Mouse (Mus musculus): Measurements from ENCODE around the gene Cobl.

Cobl gene

DNA sequence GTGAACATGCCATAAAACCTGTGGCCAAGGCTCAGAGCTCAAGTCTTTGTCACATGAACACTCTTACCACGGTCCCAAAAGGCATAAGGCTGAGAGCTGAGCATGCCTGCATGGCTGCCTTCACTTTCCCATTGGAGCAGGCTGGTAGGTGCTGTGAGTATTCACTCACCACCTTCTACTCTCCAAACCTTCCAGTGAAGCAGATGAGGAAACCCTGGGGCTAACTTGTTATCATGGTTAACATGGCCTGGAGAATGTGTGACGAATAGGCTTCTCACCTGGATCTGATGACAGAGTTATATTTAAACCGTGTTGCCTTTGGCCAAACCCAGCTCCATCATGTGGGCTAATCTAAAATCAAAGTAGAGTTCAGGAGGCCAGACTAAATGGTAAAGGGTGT, 237.4 kb downstream of the Cobl start:
- DNase-seq (ENCODE audit: low read depth, low spot score) = no peak

DNA sequence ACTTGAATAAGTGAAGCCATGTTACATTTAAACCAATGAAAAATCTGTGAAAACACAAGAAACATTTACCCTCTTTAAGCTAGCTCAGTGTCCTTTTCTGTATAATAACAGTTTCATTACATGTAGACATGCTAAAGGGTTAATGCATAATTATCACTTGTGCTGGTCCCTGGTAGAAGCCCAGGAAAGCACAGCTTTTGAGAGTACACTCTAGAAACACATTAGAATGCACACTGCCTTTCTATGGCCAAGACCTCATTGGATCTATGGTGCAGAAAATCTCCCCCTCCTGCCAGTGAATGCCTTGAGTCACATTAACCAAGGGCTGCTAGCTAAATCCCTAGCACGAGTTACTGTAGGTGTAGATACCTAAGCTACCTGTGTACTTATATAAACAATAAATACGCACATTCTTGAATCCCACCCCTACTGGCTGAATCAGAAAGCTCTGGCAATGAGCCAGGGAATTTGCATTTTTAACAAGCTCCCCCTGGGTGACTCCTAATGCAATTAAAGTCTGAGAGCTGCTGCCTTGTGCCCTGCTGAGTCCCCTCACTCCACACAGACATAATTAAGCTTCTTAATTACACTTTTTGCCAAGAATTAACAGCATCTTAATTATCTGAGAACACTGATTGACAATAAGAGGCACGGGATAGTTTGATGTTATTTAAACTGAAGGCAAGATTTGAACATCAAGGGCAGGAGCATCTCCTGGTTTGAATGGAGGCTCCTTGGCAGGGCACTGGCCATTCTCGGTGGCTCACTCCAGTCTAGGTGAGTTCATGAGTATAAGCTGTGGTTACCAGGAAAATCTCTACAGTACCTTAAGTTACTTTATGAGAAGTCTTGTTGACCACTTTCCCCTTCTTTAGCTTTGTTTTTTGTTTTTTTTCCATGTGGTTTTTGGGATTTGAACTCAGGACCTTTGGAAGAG, 244.9 kb downstream of the Cobl start:
- DNase-seq (ENCODE audit: low read depth, low spot score) = no peak

DNA sequence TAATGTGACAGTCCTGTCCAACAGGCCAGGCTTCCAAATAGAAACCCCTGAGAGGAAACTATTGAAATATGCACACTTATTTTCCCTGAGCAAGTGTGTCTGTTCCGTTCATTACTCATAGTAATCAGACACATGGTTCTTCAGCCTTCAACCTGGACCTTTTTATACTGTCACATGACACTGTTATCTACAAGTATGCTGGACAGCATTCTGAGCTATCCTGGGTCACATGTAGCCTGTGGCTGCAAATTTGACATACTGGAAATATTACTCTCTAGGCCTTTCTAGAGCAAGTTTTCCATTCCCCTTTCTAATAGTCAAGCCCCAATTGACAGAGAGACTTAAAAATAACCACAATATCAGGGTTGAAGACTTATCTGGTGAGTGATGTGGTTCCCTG, 247.9 kb downstream of the Cobl start:
- no peak for DNase-seq (ENCODE audit: low read depth, low spot score)

DNA sequence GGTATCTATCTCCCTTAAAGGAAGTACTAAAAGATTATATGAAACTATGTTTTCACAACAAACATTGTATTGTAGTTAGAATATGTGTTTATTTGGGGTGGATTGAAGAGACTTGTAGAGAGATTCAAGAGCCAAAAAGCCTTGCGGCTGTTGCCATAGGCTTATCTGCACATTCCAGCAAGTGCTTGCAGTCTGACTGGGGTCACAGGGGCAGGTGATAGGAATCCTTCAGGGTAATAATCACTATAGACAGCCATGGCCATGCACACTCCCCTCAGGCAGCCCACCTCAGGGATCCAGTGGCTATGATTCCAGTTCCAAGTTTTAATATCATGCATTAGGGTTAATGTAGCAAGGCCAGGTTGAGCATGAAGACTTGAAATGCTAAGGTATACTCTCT, 249.2 kb downstream of the Cobl start:
- DNase-seq (ENCODE audit: low read depth, low spot score) = no peak

DNA sequence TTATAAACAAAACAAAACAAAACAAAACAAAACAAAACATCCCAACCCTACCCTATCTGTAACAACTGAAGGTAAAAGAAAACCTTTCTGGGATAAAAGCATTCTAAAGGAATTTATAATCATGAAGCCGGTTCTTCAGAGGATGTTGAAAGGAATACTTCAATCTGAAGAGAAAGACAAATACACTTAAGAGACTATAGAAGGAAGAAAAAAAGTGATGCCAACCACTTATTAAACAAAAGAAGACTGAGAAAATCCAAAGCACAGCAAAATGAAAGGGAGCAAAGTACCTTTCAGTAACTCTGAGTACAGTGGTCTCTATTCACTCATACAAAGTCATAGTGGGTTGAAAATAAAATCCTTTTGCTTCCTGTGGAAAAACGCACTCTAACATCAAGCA, 256.2 kb downstream of the Cobl start:
- DNase-seq (ENCODE audit: low read depth, low spot score) = no peak

DNA sequence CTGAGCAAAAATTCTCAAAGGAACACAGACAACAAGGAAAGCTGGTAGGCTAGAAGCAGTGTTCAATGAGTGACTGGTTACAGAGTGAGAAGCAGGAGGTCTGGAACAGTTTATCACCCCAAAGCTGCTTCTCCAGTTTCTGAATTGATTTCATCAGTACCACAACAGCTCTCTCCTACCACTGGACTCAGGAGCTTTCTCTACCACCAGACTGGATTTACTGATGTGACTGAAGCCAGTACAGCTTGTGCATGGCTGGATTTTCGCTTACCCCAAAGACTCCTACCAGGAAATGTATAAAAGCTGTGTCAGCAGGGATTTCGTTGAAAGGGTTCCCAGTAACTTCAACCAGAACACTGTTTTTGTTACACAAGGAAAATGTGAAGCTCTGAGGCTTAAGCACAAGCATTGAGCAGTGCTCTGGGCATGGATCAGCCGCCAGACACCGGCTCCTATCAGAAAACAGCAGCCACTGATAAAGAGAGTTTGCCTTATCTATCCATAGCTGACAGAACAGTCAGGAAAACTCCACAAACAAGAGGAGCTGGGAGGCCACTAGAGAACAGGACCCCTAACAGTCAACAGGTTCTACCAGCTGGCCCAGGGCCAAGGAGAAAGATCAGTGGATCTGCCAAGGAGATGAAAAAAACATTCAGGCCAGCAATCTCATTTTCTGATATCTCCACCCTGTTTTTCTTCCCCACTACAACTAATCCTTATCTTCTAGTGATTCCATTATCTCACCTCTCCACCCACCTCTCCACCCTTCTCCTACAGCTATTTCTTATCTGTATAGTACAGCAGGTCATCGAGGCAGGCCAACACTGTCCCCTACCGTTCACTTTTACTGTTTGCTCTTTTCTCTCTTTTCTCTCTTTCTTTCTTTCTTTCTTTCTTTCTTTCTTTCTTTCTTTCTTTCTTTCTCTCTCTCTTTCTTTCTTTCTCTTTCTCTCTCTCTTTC, 259.3 kb downstream of the Cobl start:
- peak; percentile 36 for DNase-seq (ENCODE audit: low read depth, low spot score)

DNA sequence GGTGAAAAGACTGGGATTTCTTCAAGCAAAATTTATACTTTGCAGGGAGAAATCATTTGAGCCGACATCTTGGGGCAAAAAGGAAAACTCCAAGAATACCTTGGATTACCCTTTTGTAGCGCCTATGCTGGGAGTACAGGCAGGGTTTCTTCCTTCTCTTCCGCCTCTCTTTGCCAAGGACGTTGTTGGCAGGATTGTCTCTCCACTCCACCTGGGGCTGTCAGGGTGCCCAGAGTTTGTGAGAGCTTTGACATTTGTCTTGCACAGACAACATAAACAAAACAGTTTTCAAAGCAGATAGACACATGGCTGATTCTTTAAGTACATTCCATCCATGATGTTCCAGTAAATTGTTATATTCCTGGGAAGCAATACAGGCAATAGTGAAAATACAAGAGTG, 265.3 kb downstream of the Cobl start:
- no peak for DNase-seq (ENCODE audit: low read depth, low spot score)

DNA sequence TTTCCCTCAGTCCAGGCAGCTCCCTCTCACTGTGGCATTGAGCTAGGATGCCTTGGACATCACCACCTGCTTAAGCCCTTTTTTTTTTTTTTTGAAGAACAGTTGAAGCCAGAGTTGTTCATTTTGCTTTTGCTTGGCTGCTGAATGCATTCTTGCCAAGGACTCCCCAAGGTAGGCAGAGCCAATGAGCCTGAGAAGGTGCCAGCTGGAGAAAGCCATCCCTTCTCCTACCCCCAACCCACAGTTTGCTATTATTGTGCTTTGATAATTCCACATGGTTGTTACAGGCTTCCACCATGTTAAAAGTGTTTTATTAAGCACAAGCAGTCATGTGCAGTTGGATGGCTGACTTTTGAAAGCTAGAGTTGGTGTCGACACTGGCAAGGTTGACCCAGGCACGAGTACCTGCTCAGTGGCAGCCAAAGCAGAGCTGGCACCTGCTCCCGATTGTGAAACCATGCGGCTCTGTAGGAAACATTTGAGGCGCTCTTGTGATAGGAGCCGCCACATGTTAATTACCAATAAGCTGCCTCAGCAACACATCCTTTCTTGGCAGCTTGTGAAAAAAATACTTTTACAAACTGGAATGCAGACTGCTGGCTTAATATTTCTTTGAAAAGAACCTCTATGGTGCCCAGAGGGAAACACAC, 265.9 kb downstream of the Cobl start:
- no peak for DNase-seq (ENCODE audit: low read depth, low spot score)

DNA sequence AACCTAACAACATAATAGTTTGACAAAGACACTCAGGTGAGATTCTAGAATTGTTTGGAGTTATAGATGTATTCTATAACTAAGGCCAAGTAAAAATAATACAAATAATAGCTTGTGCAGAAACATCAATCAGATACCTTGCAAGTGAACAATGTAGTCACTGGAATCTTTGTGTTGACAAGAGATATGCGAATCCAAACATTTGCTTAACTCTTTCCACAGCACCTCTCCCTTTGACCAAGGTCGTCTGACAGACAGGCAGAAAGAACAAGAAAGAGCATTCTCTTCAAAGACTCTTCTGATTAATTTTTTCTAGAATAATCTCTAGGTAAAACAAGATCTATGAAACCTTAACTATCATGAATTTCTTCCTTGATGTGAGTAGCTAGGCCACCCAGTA, 266.7 kb downstream of the Cobl start:
- DNase-seq (ENCODE audit: low read depth, low spot score) = no peak

DNA sequence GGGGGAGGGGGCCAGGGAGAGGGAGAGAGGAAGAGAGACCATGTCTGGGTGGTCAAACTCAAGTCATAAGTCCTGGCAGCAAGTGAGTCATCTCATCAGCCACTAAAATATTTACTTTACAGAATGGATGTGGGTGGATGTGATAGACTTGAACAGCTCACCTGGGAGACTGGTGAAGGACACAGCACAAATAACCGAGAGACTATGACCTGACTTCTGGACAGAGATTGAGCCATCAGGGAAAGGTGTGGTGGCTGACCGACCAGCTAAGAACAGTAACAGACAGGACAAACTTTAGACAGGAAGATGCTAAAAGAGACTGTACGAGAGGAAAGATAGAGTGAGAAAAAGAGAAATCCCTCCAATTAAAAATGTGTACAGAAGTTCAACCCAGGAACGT, 267.2 kb downstream of the Cobl start:
- no peak for DNase-seq (ENCODE audit: low read depth, low spot score)

DNA sequence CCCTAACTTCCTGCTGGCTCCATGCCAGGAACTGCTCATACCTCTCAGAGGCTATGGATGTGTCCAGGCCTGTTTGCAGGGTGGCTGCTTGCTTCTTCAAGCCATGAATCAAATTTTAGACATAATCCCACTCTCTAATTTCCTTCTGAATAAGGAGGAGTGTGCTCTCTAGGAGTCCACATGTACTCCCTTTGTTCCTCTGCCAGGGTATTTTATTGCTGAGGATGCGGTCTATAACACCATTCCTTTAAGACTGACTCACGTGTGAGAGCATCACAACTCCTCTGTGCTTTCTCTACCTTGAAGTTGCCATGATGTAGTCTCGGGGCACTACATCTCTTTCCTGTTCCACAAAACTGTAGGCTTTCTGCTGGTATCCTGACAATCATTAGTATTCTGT, 269.4 kb downstream of the Cobl start:
- no peak for DNase-seq (ENCODE audit: low read depth, low spot score)

DNA sequence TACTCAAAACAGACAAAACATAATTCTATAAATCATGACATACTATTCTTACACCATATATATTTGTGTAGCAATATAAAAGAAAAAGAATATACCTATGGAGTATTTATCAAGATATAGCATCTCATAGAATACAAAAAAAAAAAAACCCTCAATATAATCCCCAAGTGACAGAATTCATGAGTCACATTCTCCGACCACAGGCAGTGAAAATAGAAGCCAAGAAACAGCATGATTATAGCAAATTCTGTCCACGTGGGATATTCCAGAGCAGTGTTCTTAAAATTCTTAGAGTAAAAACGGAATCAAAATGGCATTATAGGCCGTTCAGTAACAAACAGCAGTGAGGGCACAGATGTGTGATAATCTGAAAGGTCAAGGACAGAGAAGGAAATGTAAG, 271.4 kb downstream of the Cobl start:
- no peak for DNase-seq (ENCODE audit: low read depth, low spot score)

DNA sequence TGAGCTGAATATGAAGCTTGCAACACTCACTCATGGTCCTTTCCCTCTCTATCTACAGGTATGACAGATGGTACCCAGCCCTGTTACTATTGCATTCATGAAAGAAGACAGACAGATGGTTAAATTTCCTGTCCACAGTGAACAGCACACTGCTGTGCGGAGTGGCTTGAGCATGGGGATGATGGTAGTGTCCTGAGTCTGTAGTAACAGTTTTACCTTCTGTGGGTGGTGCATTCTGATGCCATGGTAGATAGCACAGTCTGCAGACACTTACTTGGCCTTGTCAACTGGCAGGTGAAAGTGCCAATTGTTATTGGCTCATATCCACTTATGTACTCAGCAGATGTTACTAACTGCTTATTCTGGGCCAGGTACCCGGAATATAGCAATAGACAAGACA, 273.4 kb downstream of the Cobl start:
- DNase-seq (ENCODE audit: low read depth, low spot score) = no peak

DNA sequence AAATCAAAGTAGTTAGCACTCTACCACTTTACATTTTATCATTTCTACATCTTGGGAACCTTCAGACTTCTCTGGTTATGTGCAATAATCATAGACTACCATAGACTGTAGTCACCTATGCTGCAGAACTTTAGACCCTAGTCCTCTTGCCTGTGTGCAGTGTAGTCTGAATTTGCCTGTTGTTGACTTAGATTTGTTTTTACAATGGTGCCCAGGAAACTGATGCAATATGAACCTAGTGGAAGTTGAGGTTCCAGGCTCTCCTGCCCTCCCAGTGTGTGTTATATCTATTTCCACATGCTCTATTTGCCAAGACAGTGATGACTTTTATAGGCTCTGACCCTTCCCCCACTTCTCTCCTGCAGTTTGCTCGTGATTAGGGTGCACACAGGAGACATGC, 274.3 kb downstream of the Cobl start:
- DNase-seq (ENCODE audit: low read depth, low spot score) = no peak
